Mouse (Mus musculus) erythroblast, embryonic 14.5 days (primary cell): Measurements from ENCODE around the gene Uaca. TPM values are rescaled to one million over a fixed set of nuclear protein-coding genes. Genes with fewer than 3 reads are reported as not detected.
"Not testable (repeated sequence)": the region's sequence is repeated elsewhere in the genome, so short reads cannot be mapped to it uniquely, and the experiment has no call there.

Experiments
- H3K27me3 ChIP-seq: 2 replicates; pipeline ENCODE4 v1.6.1; 2012; ENCODE audit warnings: inconsistent platforms; ENCODE audit not compliant: control insufficient read depth
- H3K36me3 ChIP-seq: 2 replicates; pipeline ENCODE4 v1.6.1; 2012; ENCODE audit warnings: mild to moderate bottlenecking, inconsistent platforms; ENCODE audit not compliant: control insufficient read depth
- H3K4me1 ChIP-seq: 2 replicates; pipeline ENCODE4 v1.6.1; 2012; ENCODE audit warnings: inconsistent platforms; ENCODE audit not compliant: control insufficient read depth
- H3K4me3 ChIP-seq: replicated peaks from 2 replicates; pipeline ENCODE3; 2012; ENCODE audit warnings: moderate library complexity, mild to moderate bottlenecking, inconsistent platforms
- H3K9me3 ChIP-seq: 2 replicates; pipeline ENCODE4 v1.6.1; 2012; ENCODE audit warnings: low read length, inconsistent platforms, mixed read lengths; ENCODE audit not compliant: control insufficient read depth
- GATA1 ChIP-seq: IDR thresholded peaks from 2 replicates; pipeline ENCODE4 v1.6.1; 2012; ENCODE audit warnings: low read length, inconsistent platforms, mixed read lengths
- TAL1 ChIP-seq: IDR thresholded peaks from 3 replicates; pipeline ENCODE4 v1.6.1; 2012; ENCODE audit warnings: low read length, inconsistent platforms, mixed read lengths
- polyA plus RNA-seq: library from polyadenylated mRNA; stranded (reverse); fragments of >175 nt; gene quantifications from 2 replicates; pipeline ENCODE4 v1.2.3, GENCODE M21; 2012

Uaca gene
- polyA plus RNA-seq, 1 experiment: not detected

GRCm38 (mm10) chr9:60806021-60806420, 11.7 kb downstream of the Uaca start:
- H3K9me3 ChIP-seq: no peaks in the 10 kb centered on the region
- no peak overlapping the region for H3K4me3 ChIP-seq
- no peaks in the 10 kb centered on the region for H3K36me3 ChIP-seq
- peaks cover 5% of the 10 kb centered on the region for H3K4me1 ChIP-seq
- TF ChIP-seq GATA1: no peak
- TF ChIP-seq TAL1: no peak
- H3K27me3 ChIP-seq: no peaks in the 10 kb centered on the region

GRCm38 (mm10) chr9:60807996-60808395, 13.7 kb downstream of the Uaca start:
- Histone ChIP-seq H3K4me3 (no peak overlapping the region), H3K9me3 (no peaks in the 10 kb centered on the region), H3K4me1 (peaks cover 7% of the 10 kb centered on the region), H3K36me3 (no peaks in the 10 kb centered on the region), H3K27me3 (no peaks in the 10 kb centered on the region)
- TF ChIP-seq GATA1 (no peak), TAL1 (no peak)

GRCm38 (mm10) chr9:60813139-60813880, 19.0 kb downstream of the Uaca start:
- no peaks in the 10 kb centered on the region for H3K9me3 ChIP-seq
- TF ChIP-seq GATA1 (no peak), TAL1 (no peak)
- no peaks in the 10 kb centered on the region for H3K36me3 ChIP-seq
- no peaks in the 10 kb centered on the region for H3K27me3 ChIP-seq
- peak overlapping the region; percentile 45 for H3K4me3 ChIP-seq
- peaks cover 10% of the 10 kb centered on the region for H3K4me1 ChIP-seq

- Histone ChIP-seq H3K4me1 (peaks cover 12% of the 10 kb centered on the region), H3K9me3 (no peaks in the 10 kb centered on the region), H3K36me3 (no peaks in the 10 kb centered on the region), H3K27me3 (no peaks in the 10 kb centered on the region), H3K4me3 (no peak overlapping the region)
- TF ChIP-seq GATA1: no peak
- no peak for TF ChIP-seq TAL1
Measured at GRCm38 (mm10) chr9:60815502-60815901, 21.2 kb downstream of the Uaca start.

- Histone ChIP-seq H3K36me3 (no peaks in the 10 kb centered on the region), H3K4me3 (no peak overlapping the region), H3K9me3 (no peaks in the 10 kb centered on the region), H3K4me1 (peaks cover 12% of the 10 kb centered on the region), H3K27me3 (no peaks in the 10 kb centered on the region)
- TF ChIP-seq TAL1: no peak
- no peak for TF ChIP-seq GATA1
Measured at GRCm38 (mm10) chr9:60817585-60817984, 23.2 kb downstream of the Uaca start.

- not testable (repeated sequence) for H3K36me3 ChIP-seq, H3K4me3 ChIP-seq, H3K9me3 ChIP-seq, H3K4me1 ChIP-seq, H3K27me3 ChIP-seq
Measured at GRCm38 (mm10) chr9:60818582-60818981, 24.2 kb downstream of the Uaca start.

- TF ChIP-seq GATA1 (no peak), TAL1 (no peak)
- Histone ChIP-seq H3K36me3 (no peaks in the 10 kb centered on the region), H3K4me3 (no peak overlapping the region), H3K4me1 (peaks cover 3% of the 10 kb centered on the region), H3K9me3 (no peaks in the 10 kb centered on the region), H3K27me3 (no peaks in the 10 kb centered on the region)
Measured at GRCm38 (mm10) chr9:60819340-60819739, 25.0 kb downstream of the Uaca start.

GRCm38 (mm10) chr9:60821501-60821900, 27.2 kb downstream of the Uaca start:
- no peaks in the 10 kb centered on the region for H3K27me3 ChIP-seq
- no peaks in the 10 kb centered on the region for H3K9me3 ChIP-seq
- TF ChIP-seq GATA1 (no peak), TAL1 (no peak)
- no peaks in the 10 kb centered on the region for H3K36me3 ChIP-seq
- H3K4me1 ChIP-seq: peaks cover 3% of the 10 kb centered on the region
- H3K4me3 ChIP-seq: no peak overlapping the region

- H3K9me3 ChIP-seq: no peaks in the 10 kb centered on the region
- no peak for TF ChIP-seq TAL1
- no peak for TF ChIP-seq GATA1
- peaks cover 3% of the 10 kb centered on the region for H3K4me1 ChIP-seq
- no peaks in the 10 kb centered on the region for H3K36me3 ChIP-seq
- H3K27me3 ChIP-seq: no peaks in the 10 kb centered on the region
- H3K4me3 ChIP-seq: no peak overlapping the region
Measured at GRCm38 (mm10) chr9:60822681-60823080, 28.3 kb downstream of the Uaca start.

- no peaks in the 10 kb centered on the region for H3K27me3 ChIP-seq
- TF ChIP-seq GATA1 (no peak), TAL1 (no peak)
- H3K36me3 ChIP-seq: no peaks in the 10 kb centered on the region
- H3K9me3 ChIP-seq: no peaks in the 10 kb centered on the region
- no peaks in the 10 kb centered on the region for H3K4me1 ChIP-seq
- no peak overlapping the region for H3K4me3 ChIP-seq
Measured at GRCm38 (mm10) chr9:60825506-60825905, 31.2 kb downstream of the Uaca start.
